Mouse (Mus musculus) liver, postnatal 0 days (tissue): ENCODE results near the gene Pdia4.

Experiments used
- CTCF ChIP-seq: sonication (generic); IDR thresholded peaks from 2 replicates; pipeline ENCODE4 v1.5.1; 2016; ENCODE audit warnings: antibody characterized with exemption, low read depth
- EP300 ChIP-seq: IDR thresholded peaks from 2 replicates; pipeline ENCODE4 v1.6.1; 2016; ENCODE audit warnings: antibody characterized with exemption, low read depth, mild to moderate bottlenecking

DNA sequence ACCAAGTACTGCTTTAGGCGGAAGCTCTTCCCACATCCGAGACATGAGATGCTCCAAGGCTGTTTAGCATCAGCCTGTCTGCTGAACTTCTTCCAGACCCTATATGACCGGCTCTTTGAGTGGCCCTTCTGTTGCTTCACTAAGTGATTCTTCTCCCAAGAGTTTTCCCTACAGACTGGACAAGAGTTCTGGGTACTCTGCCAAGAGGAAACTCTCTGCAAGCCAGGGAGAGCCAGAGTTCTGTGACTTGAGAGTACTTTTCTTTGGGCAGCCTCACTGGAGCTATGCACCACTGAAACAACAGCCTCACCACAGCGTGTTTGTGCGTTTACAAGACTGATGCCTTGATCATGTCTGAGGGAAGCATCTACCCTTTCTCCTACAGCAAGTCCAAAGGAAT lies 8.0 kb upstream of the Pdia4 start:
- TF ChIP-seq CTCF (no peak), EP300 (no peak)
